Comparison of ENCODE assay signal across 8 mouse cellular contexts in the genomic region with DNA sequence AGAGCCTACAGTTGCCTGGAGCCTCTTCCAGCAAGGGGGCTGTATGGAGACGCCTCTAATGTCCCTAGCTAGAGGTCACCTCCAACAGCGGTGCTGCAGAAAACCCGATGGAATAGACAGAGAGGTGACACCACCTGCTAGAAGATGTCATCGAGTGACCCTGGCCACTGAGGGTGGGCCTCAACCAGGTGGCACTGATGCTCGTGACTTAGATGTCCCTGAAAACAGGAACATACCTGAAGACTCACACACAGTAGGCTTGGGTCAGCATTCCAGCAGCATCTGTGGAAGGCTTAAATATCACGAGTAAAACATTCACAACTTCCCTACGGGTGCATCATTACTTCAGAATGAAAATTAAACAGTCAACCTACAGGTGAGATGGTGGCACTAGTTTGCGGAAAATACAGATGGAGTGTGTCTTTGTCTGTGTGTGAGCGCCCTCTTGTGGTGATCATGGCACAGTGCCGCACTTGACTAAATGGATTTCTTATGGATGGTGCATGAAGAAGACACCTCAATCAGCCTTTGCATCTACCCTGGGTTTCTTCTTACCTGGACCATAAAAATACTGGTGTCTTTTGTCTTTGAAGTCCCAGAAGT.
DNase-seq lines count a peak whose midpoint lies in the region; ATAC-seq lines count a peak whose summit lies in the region.

No protein-coding gene starts in this region.

- H3K4me2 ChIP-seq in forebrain, embryonic 16.5 days (ENCODE audit: low read length), result no peak overlapping the region

- peak; percentile 57 for ATAC-seq in forebrain, embryonic 16.5 days
- ATAC-seq in megakaryocyte progenitor cell, adult 5-6 weeks (replicated peaks; ENCODE audit: poor library complexity), result peak; percentile 94

- no peak overlapping the region for H3K4me3 ChIP-seq in forebrain, embryonic 16.5 days (replicated peaks; ENCODE audit: low read length)

- DNase-seq in R1 (ENCODE audit: low read depth, low spot score), result peak; percentile 83
- peak; percentile 39 for DNase-seq in cerebellum, adult 11-12 months
- peak; percentile 71 for DNase-seq in hindlimb bud, embryonic 11.5 days (ENCODE audit: extremely low spot score, low read depth, low spot score)
- peak; percentile 75 for DNase-seq in left cerebral cortex, adult 11 months (ENCODE audit: low spot score)
- DNase-seq in right cerebral cortex, postnatal 36 days (ENCODE audit: low spot score in 2 of 2), result peak; percentile 44 to 62
- peak; percentile 65 for DNase-seq in yolk sac, embryonic 10.5 days (ENCODE audit: low spot score)

- H3K27ac ChIP-seq in forebrain, embryonic 16.5 days (ENCODE audit: low read length), result no peak overlapping the region

- H3K9ac ChIP-seq in forebrain, embryonic 16.5 days (replicated peaks; ENCODE audit: low read depth, low read length), result no peak overlapping the region

- 31% methylated on average over 10 of the region's 10 CpGs for WGBS in forebrain, embryonic 16.5 days

- H3K36me3 ChIP-seq in forebrain, embryonic 16.5 days (ENCODE audit: control insufficient read depth, insufficient read depth), result no peaks in the 10 kb centered on the region

- H3K4me1 ChIP-seq in forebrain, embryonic 16.5 days (replicated peaks; ENCODE audit: control insufficient read depth, insufficient read depth, low read length), result no peaks in the 10 kb centered on the region

- no peaks in the 10 kb centered on the region for H3K9me3 ChIP-seq in forebrain, embryonic 16.5 days (ENCODE audit: control insufficient read depth, low read length)

- peaks cover 4% of the 10 kb centered on the region; the same call in 1 of the 2 replicates for H3K27me3 ChIP-seq in forebrain, embryonic 16.5 days (replicated peaks; ENCODE audit: control insufficient read depth, insufficient read depth, low read length)
